Mouse (Mus musculus): ENCODE data around the gene Fam126a. TPM values are rescaled to one million over a fixed set of nuclear protein-coding genes. Genes with fewer than 3 reads are reported as not detected.

Gene Fam126a
- polyA plus RNA-seq, 1 experiment: 51.3 TPM

GRCm38 (mm10) chr5:23900190-23900589 is 130.3 kb downstream of the Fam126a start:
- Histone ChIP-seq H3K27me3 (ENCODE audit: control insufficient read depth, insufficient read depth, low read length) (no peaks in the 10 kb centered on the region), H3K4me1 (ENCODE audit: control insufficient read depth, insufficient read depth, low read length) (no peaks in the 10 kb centered on the region), H3K27ac (ENCODE audit: control insufficient read depth, insufficient read depth, low read depth, low read length) (no peak overlapping the region), H3K36me3 (ENCODE audit: control insufficient read depth, insufficient read depth, low read length) (no peaks in the 10 kb centered on the region), H3K4me3 (ENCODE audit: control insufficient read depth, low read depth, low read length) (no peak overlapping the region)
- no peak for TF ChIP-seq POLR2A (IDR thresholded peaks at IDR 0.05; ENCODE audit: control insufficient read depth, low read depth, low read length)
- TF ChIP-seq CTCF (IDR thresholded peaks at IDR 0.05; ENCODE audit: control insufficient read depth, insufficient read depth, insufficient replicate concordance, low read depth, low read length): no peak

- no peaks in the 10 kb centered on the region for H3K36me3 ChIP-seq (ENCODE audit: control insufficient read depth, insufficient read depth, low read length)
- H3K4me1 ChIP-seq (ENCODE audit: control insufficient read depth, insufficient read depth, low read length): peaks cover 3% of the 10 kb centered on the region; the same call in 1 of the 2 replicates
- H3K4me3 ChIP-seq (ENCODE audit: control insufficient read depth, low read depth, low read length): no peak overlapping the region
- no peak overlapping the region for H3K27ac ChIP-seq (ENCODE audit: control insufficient read depth, insufficient read depth, low read depth, low read length)
- TF ChIP-seq POLR2A (IDR thresholded peaks at IDR 0.05; ENCODE audit: control insufficient read depth, low read depth, low read length): no peak
- H3K27me3 ChIP-seq (ENCODE audit: control insufficient read depth, insufficient read depth, low read length): no peaks in the 10 kb centered on the region
These were observed 136.4 kb downstream of the Fam126a start for GRCm38 (mm10) chr5:23893864-23894771.

GRCm38 (mm10) chr5:23893156-23893863 is 137.2 kb downstream of the Fam126a start:
- Histone ChIP-seq H3K4me3 (ENCODE audit: control insufficient read depth, low read depth, low read length) (no peak overlapping the region), H3K27ac (ENCODE audit: control insufficient read depth, insufficient read depth, low read depth, low read length) (no peak overlapping the region), H3K27me3 (ENCODE audit: control insufficient read depth, insufficient read depth, low read length) (no peaks in the 10 kb centered on the region), H3K4me1 (ENCODE audit: control insufficient read depth, insufficient read depth, low read length) (peaks cover 3% of the 10 kb centered on the region; the same call in 1 of the 2 replicates), H3K36me3 (ENCODE audit: control insufficient read depth, insufficient read depth, low read length) (no peaks in the 10 kb centered on the region)
- TF ChIP-seq CTCF (IDR thresholded peaks at IDR 0.05; ENCODE audit: control insufficient read depth, insufficient read depth, insufficient replicate concordance, low read depth, low read length): no peak
- no peak for TF ChIP-seq POLR2A (IDR thresholded peaks at IDR 0.05; ENCODE audit: control insufficient read depth, low read depth, low read length)

- Histone ChIP-seq H3K4me1 (ENCODE audit: control insufficient read depth, insufficient read depth, low read length) (peaks cover 3% of the 10 kb centered on the region; the same call in 1 of the 2 replicates), H3K27ac (ENCODE audit: control insufficient read depth, insufficient read depth, low read depth, low read length) (no peak overlapping the region), H3K27me3 (ENCODE audit: control insufficient read depth, insufficient read depth, low read length) (no peaks in the 10 kb centered on the region), H3K4me3 (ENCODE audit: control insufficient read depth, low read depth, low read length) (no peak overlapping the region), H3K36me3 (ENCODE audit: control insufficient read depth, insufficient read depth, low read length) (no peaks in the 10 kb centered on the region)
- TF ChIP-seq POLR2A (IDR thresholded peaks at IDR 0.05; ENCODE audit: control insufficient read depth, low read depth, low read length) (no peak), CTCF (IDR thresholded peaks at IDR 0.05; ENCODE audit: control insufficient read depth, insufficient read depth, insufficient replicate concordance, low read depth, low read length) (no peak; the same call in 1 of the 2 replicates)
These were observed 139.8 kb downstream of the Fam126a start for GRCm38 (mm10) chr5:23890734-23891133.

GRCm38 (mm10) chr5:23889461-23889860 is 141.0 kb downstream of the Fam126a start:
- Histone ChIP-seq H3K36me3 (ENCODE audit: control insufficient read depth, insufficient read depth, low read length) (no peaks in the 10 kb centered on the region), H3K4me1 (ENCODE audit: control insufficient read depth, insufficient read depth, low read length) (peaks cover 3% of the 10 kb centered on the region; the same call in 1 of the 2 replicates), H3K27me3 (ENCODE audit: control insufficient read depth, insufficient read depth, low read length) (no peaks in the 10 kb centered on the region), H3K4me3 (ENCODE audit: control insufficient read depth, low read depth, low read length) (no peak overlapping the region), H3K27ac (ENCODE audit: control insufficient read depth, insufficient read depth, low read depth, low read length) (no peak overlapping the region)
- TF ChIP-seq CTCF (IDR thresholded peaks at IDR 0.05; ENCODE audit: control insufficient read depth, insufficient read depth, insufficient replicate concordance, low read depth, low read length) (no peak), POLR2A (IDR thresholded peaks at IDR 0.05; ENCODE audit: control insufficient read depth, low read depth, low read length) (no peak)

GRCm38 (mm10) chr5:23887111-23887510 is 143.4 kb downstream of the Fam126a start:
- H3K27me3 ChIP-seq (ENCODE audit: control insufficient read depth, insufficient read depth, low read length): no peaks in the 10 kb centered on the region
- H3K4me3 ChIP-seq (ENCODE audit: control insufficient read depth, low read depth, low read length): no peak overlapping the region
- no peak for TF ChIP-seq POLR2A (IDR thresholded peaks at IDR 0.05; ENCODE audit: control insufficient read depth, low read depth, low read length)
- no peak for TF ChIP-seq CTCF (IDR thresholded peaks at IDR 0.05; ENCODE audit: control insufficient read depth, insufficient read depth, insufficient replicate concordance, low read depth, low read length)
- no peaks in the 10 kb centered on the region for H3K36me3 ChIP-seq (ENCODE audit: control insufficient read depth, insufficient read depth, low read length)
- no peak overlapping the region for H3K27ac ChIP-seq (ENCODE audit: control insufficient read depth, insufficient read depth, low read depth, low read length)
- peaks cover 3% of the 10 kb centered on the region; the same call in 1 of the 2 replicates for H3K4me1 ChIP-seq (ENCODE audit: control insufficient read depth, insufficient read depth, low read length)

GRCm38 (mm10) chr5:23874457-23874856 is 156.0 kb downstream of the Fam126a start:
- Histone ChIP-seq H3K36me3 (ENCODE audit: control insufficient read depth, insufficient read depth, low read length) (no peaks in the 10 kb centered on the region), H3K4me1 (ENCODE audit: control insufficient read depth, insufficient read depth, low read length) (no peaks in the 10 kb centered on the region), H3K27ac (ENCODE audit: control insufficient read depth, insufficient read depth, low read depth, low read length) (no peak overlapping the region), H3K27me3 (ENCODE audit: control insufficient read depth, insufficient read depth, low read length) (no peaks in the 10 kb centered on the region), H3K4me3 (ENCODE audit: control insufficient read depth, low read depth, low read length) (no peak overlapping the region)
- no peak for TF ChIP-seq POLR2A (IDR thresholded peaks at IDR 0.05; ENCODE audit: control insufficient read depth, low read depth, low read length)
- TF ChIP-seq CTCF (IDR thresholded peaks at IDR 0.05; ENCODE audit: control insufficient read depth, insufficient read depth, insufficient replicate concordance, low read depth, low read length): no peak

Data from testis, adult 2 months (tissue).